Mouse (Mus musculus): ENCODE data around the gene Tulp4.
"Not testable (repeated sequence)": the region's sequence is repeated elsewhere in the genome, so short reads cannot be mapped to it uniquely, and the experiment has no call there.

The Tulp4 gene

GRCm38 (mm10) chr17:6279205-6279604 is 173.0 kb downstream of the Tulp4 start:
- not testable (repeated sequence) for ATAC-seq (ENCODE audit: low TSS enrichment)

DNA sequence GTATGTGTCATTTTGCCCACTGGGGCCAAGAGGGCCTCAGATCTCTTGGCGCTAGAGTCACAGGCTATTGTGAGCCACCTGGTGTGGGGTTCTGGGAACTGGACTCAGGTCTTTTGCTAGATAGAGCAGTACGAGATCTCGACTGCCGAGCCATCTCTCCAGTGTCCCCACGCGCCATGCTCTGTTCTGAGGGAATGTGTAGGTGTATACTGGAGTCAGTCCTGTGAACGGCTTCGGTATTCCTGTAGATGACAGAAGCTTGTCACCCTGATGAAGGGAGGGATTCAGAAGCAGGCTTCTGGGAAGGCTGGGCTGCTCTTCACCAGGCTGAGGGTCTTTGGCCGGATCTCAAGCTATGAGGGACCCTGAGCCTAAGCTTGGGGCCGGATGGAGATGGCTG is 173.5 kb downstream of the Tulp4 start:
- peak; percentile 96 for ATAC-seq (ENCODE audit: low TSS enrichment)

GRCm38 (mm10) chr17:6280513-6280912 is 174.3 kb downstream of the Tulp4 start:
- not testable (repeated sequence) for ATAC-seq (ENCODE audit: low TSS enrichment)

- not testable (repeated sequence) for ATAC-seq (ENCODE audit: low TSS enrichment)
These were observed 176.9 kb downstream of the Tulp4 start for GRCm38 (mm10) chr17:6283137-6283536.

DNA sequence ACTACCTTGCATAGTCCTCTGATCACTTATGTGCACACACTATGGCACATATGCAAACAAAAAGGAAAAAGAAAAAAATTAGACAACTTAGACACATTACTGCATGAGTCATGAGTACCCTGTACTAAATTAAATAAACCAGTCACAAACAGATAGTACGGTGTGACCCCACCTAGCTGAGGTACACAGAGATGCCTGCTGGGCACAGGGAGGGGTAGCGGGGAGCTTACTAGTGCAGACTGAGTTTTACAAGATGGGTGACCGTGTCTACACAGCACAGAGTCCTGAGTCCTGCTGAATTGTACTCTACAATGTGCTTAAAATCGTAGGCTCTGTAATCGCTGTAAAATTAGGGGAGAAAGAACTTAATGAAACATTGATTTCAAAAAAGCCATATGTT is 179.9 kb downstream of the Tulp4 start:
- not testable (repeated sequence) for ATAC-seq (ENCODE audit: low TSS enrichment)

GRCm38 (mm10) chr17:6289045-6289444 is 182.8 kb downstream of the Tulp4 start:
- not testable (repeated sequence) for ATAC-seq (ENCODE audit: low TSS enrichment)

DNA sequence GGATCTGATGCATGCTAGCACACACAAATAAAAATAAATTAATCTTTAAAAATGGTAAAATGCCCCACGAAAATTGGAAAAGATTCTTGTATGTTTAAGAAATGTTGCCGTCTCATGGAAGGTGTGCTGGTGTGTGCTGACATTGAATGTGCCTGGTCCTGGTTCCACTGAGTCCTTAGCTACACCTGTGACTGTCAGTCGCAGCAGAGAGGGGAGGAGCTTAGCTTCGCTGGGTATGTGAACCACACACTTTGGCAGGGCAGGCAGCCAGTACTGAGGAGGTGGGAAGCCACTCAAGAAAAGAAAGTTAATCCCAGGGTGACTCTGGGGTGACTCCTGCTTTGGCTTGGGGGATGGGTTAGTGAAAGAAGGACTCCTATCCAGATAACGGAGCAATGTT is 187.6 kb downstream of the Tulp4 start:
- 0 out of 2 replicates have a peak, but pooled peaks have one; percentile 6 for ATAC-seq (ENCODE audit: low TSS enrichment)

DNA sequence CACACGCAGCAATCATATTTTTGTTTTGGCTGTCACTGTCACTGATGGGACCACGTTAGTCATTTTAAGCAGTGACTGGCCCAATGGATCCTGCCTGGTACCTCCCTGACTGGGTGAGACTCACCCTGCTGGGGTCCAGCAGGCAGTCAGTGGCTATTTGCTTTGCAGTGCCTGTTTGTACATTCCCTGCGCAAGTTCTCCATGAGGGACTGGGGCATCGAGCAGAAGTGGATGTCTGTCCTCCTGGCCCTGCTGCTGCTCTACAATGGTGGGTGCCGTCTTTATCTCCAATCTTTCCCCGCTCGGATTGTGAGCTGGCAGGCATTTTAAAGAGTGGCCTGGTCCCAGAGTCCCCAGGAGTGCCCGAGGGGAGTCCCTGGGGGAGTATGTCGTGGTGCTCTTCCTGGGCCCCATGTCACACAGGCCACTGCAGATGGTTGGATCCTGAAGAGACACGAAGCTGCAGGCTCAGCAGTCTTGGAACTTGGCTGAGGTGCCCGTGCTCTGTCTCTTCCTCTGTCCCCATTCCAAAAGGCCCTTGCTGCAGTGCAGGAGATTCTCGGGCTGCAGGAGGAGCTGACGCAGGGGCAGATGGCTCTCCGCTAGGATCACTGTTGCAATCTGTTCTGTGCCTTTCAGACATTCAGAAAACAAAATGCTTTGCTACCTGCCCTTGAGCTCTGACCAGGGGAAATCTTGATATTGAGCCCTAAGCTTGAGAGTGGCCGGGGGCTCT is 191.0 kb downstream of the Tulp4 start:
- peak; percentile 55; the same call in 1 of the 2 replicates for ATAC-seq (ENCODE audit: low TSS enrichment)

DNA sequence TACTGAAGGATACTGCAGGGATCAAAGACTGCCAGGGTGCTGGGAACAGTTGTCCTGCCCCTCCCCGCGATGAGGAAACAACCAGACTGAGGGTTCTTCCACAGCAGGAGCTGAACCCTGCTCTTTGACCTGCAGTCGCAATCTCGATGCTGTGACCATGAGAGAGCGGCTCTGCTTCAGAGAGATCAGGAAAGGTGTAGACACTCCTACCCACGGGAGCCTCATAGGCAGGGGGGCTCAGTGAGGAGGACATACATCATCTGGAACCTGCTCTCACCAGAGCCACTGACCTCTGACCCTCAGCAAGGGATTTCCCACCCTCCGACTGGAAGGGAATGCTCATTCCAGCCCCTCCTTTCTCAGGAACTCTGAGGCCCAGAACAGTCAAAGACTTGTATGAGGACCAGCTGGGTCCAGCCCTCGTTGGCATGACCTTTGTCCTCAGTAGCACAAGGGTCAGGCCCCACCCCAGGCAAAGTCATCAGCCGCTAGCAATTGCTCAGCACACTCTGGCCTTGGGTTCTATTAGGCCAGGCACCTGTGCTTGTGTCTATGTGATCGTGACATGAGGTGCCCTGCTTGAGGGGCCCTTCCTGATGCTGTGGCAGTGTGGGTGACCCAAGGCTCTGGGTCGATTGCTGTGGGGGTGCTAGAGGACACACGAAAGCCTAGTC is 194.1 kb downstream of the Tulp4 start:
- ATAC-seq (ENCODE audit: low TSS enrichment) = not testable (repeated sequence)

Measured in frontal cortex, adult (tissue).